Mouse (Mus musculus): ENCODE measurements around the gene 1700080E11Rik.
"Not testable (repeated sequence)": the region's sequence is repeated elsewhere in the genome, so short reads cannot be mapped to it uniquely, and the experiment has no call there.

DNA sequence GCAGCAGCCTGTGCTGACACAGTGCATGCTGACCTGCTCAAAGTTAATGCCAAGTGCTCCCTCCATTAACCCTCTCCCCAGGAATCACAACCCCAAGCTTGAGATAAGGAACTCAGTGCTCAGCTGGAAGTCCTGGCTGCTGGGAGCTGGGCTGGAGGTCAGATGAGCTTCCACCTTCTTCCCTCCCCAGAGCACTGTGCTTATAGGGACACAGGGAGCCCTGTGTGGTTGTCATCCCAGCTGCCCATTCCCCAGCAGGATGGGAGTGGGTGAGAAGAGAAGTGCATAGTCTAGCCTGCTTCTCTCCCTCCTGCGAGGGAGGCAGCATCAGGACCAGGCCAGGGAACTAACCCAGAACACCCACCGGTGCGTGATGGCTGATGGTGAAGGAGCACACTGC lies 19.7 kb downstream of the 1700080E11Rik start:
- TF ChIP-seq TAL1, GATA1 (IDR thresholded peaks at IDR 0.05; ENCODE audit: low read length): not testable (repeated sequence)
